Mouse (Mus musculus) liver, embryonic 11.5 days (tissue): ENCODE measurements around the gene Thbs3. TPM values are rescaled to one million over a fixed set of nuclear protein-coding genes. Genes with fewer than 3 reads are reported as not detected.

Experiments used
- ATAC-seq: fragments of 200-750 bp; cut with Nextera tagmentation; replicated peaks from 2 replicates; pipeline ENCODE4 v1.8.0; 2017; ENCODE audit warnings: moderate number of reproducible peaks, mild to moderate bottlenecking, moderate TSS enrichment, moderate library complexity; ENCODE audit not compliant: low FRiP score
- DNase-seq: peaks from one replicate; pipeline ENCODE4 v3.0.0-alpha.2; 2017; ENCODE audit warnings: low spot score
- H3K27ac ChIP-seq: fragments of 300-500 bp; sonication (generic); 2 replicates; pipeline ENCODE4 v1.5.1; 2014; ENCODE audit warnings: mild to moderate bottlenecking, low read depth, low read length, control low read depth
- H3K27me3 ChIP-seq: fragments of 300-500 bp; sonication (generic); replicated peaks from 2 replicates; pipeline ENCODE4 v1.6.1; 2014; ENCODE audit warnings: low read length, mixed read lengths; ENCODE audit not compliant: control insufficient read depth, insufficient read depth
- H3K36me3 ChIP-seq: fragments of 300-500 bp; sonication (generic); 2 replicates; pipeline ENCODE4 v1.6.1; 2014; ENCODE audit warnings: mild to moderate bottlenecking, low read length, moderate library complexity, mixed read lengths; ENCODE audit not compliant: control insufficient read depth, insufficient read depth
- H3K4me1 ChIP-seq: fragments of 300-500 bp; sonication (generic); replicated peaks from 2 replicates; pipeline ENCODE4 v1.6.1; 2014; ENCODE audit warnings: low read length, mixed read lengths; ENCODE audit not compliant: control insufficient read depth, insufficient read depth
- H3K4me2 ChIP-seq: fragments of 300-500 bp; sonication (generic); 2 replicates; pipeline ENCODE4 v1.6.1; 2014; ENCODE audit warnings: mild to moderate bottlenecking, control low read depth, moderate library complexity
- H3K4me3 ChIP-seq: fragments of 300-500 bp; sonication (generic); 2 replicates; pipeline ENCODE4 v1.5.1; 2014; ENCODE audit warnings: low read depth, low read length, control low read depth
- H3K9ac ChIP-seq: fragments of 300-500 bp; sonication (generic); 2 replicates; pipeline ENCODE4 v1.6.1; 2014; ENCODE audit warnings: low read depth, low read length, control low read depth
- H3K9me3 ChIP-seq: fragments of 300-500 bp; sonication (generic); 2 replicates; pipeline ENCODE4 v1.6.1; 2016; ENCODE audit warnings: low read length, inconsistent platforms, mixed read lengths; ENCODE audit not compliant: control insufficient read depth
- WGBS: fragments of 180-500 bp; shearing (Covaris S2); extraction: QIAGEN DNeasy Blood & Tissue Kit; methylation state at CpG from one replicate; pipeline ENCODE4 v1.1.7; 2014; 5-methylcytosine and 5-hydroxymethylcytosine counted together
- polyA plus RNA-seq: library from polyadenylated mRNA; unstranded; fragments of >200 nt; fragmentation: Nextera tagmentation; extraction: Ambion mirVana; gene quantifications from 2 replicates; pipeline ENCODE4 v1.2.1, GENCODE M21; 2014

Gene Thbs3
- polyA plus RNA-seq, 1 experiment from 2014 or later = 5.9 TPM

- H3K9ac ChIP-seq = no peak overlapping the region
- no peak for ATAC-seq
- DNase-seq = no peak
- no peak overlapping the region for H3K27ac ChIP-seq
- 78% methylated on average over 1 of the region's 1 CpGs for WGBS
- H3K4me3 ChIP-seq = no peak overlapping the region
- no peaks in the 10 kb centered on the region for H3K9me3 ChIP-seq
- no peaks in the 10 kb centered on the region for H3K36me3 ChIP-seq
- H3K27me3 ChIP-seq = no peaks in the 10 kb centered on the region; the same call in 1 of the 2 replicates
- peaks cover 18% of the 10 kb centered on the region for H3K4me1 ChIP-seq
- H3K4me2 ChIP-seq = no peak overlapping the region
These were observed 3.3 kb downstream of the Thbs3 start for GRCm38 (mm10) chr3:89218271-89218670.

GRCm38 (mm10) chr3:89219546-89219945, 4.6 kb downstream of the Thbs3 start:
- H3K27me3 ChIP-seq = no peaks in the 10 kb centered on the region; the same call in 1 of the 2 replicates

GRCm38 (mm10) chr3:89221167-89221566, 6.2 kb downstream of the Thbs3 start:
- Histone ChIP-seq H3K27ac (no peak overlapping the region), H3K36me3 (no peaks in the 10 kb centered on the region), H3K4me1 (peaks cover 6% of the 10 kb centered on the region), H3K4me2 (no peak overlapping the region), H3K9me3 (no peaks in the 10 kb centered on the region), H3K27me3 (peaks cover 13% of the 10 kb centered on the region), H3K4me3 (no peak overlapping the region), H3K9ac (no peak overlapping the region)
- ATAC-seq (no peak), DNase-seq (no peak)
- WGBS = 76% methylated on average over 5 of the region's 5 CpGs

More at GRCm38 (mm10) chr3:89219546-89219945, 4.6 kb downstream of the Thbs3 start:
- ATAC-seq = no peak
- no peak overlapping the region for H3K4me2 ChIP-seq
- no peak overlapping the region for H3K4me3 ChIP-seq
- 29% methylated on average over 8 of the region's 8 CpGs for WGBS
- H3K36me3 ChIP-seq = no peaks in the 10 kb centered on the region
- H3K9ac ChIP-seq = no peak overlapping the region
- H3K27ac ChIP-seq = 0 out of 2 replicates have a peak overlapping the region, but pooled peaks have one; percentile 16
- peaks cover 15% of the 10 kb centered on the region for H3K4me1 ChIP-seq
- no peaks in the 10 kb centered on the region for H3K9me3 ChIP-seq
- DNase-seq = no peak

- 71% methylated on average over 11 of the region's 11 CpGs for WGBS
These were observed 9.8 kb downstream of the Thbs3 start for GRCm38 (mm10) chr3:89224796-89225195.

GRCm38 (mm10) chr3:89225321-89225815, 10.4 kb downstream of the Thbs3 start:
- Histone ChIP-seq H3K27me3 (peaks cover 38% of the 10 kb centered on the region), H3K27ac (no peak overlapping the region), H3K9me3 (no peaks in the 10 kb centered on the region), H3K4me1 (peaks cover 27% of the 10 kb centered on the region), H3K4me3 (no peak overlapping the region), H3K36me3 (no peaks in the 10 kb centered on the region), H3K4me2 (no peak overlapping the region), H3K9ac (no peak overlapping the region)
- ATAC-seq (no peak), DNase-seq (no peak)
- whole genome bisulfite sequencing = 60% methylated on average over 12 of the region's 12 CpGs

More at GRCm38 (mm10) chr3:89224796-89225195, 9.8 kb downstream of the Thbs3 start:
- no peak for ATAC-seq
- H3K9me3 ChIP-seq = no peaks in the 10 kb centered on the region
- H3K27me3 ChIP-seq = peaks cover 37% of the 10 kb centered on the region
- H3K4me2 ChIP-seq = no peak overlapping the region
- no peak for DNase-seq
- H3K27ac ChIP-seq = no peak overlapping the region
- H3K4me3 ChIP-seq = no peak overlapping the region
- H3K36me3 ChIP-seq = no peaks in the 10 kb centered on the region
- peaks cover 27% of the 10 kb centered on the region for H3K4me1 ChIP-seq
- no peak overlapping the region for H3K9ac ChIP-seq

- DNase-seq (no peak), ATAC-seq (no peak)
- WGBS = 41% methylated on average over 4 of the region's 4 CpGs
- Histone ChIP-seq H3K27ac (no peak overlapping the region), H3K4me1 (peaks cover 27% of the 10 kb centered on the region), H3K9ac (no peak overlapping the region; the same call in 1 of the 2 replicates), H3K27me3 (peaks cover 38% of the 10 kb centered on the region), H3K36me3 (no peaks in the 10 kb centered on the region), H3K4me3 (no peak overlapping the region), H3K9me3 (no peaks in the 10 kb centered on the region), H3K4me2 (no peak overlapping the region)
These were observed 10.9 kb downstream of the Thbs3 start for GRCm38 (mm10) chr3:89225918-89226317.

GRCm38 (mm10) chr3:89226361-89226760, 11.4 kb downstream of the Thbs3 start:
- H3K36me3 ChIP-seq = no peaks in the 10 kb centered on the region
- no peak overlapping the region for H3K4me3 ChIP-seq
- H3K9ac ChIP-seq = no peak overlapping the region; the same call in 1 of the 2 replicates
- no peak for ATAC-seq
- WGBS = 35% methylated on average over 11 of the region's 11 CpGs
- peaks cover 27% of the 10 kb centered on the region for H3K4me1 ChIP-seq
- no peak overlapping the region for H3K27ac ChIP-seq
- no peak for DNase-seq
- no peaks in the 10 kb centered on the region for H3K9me3 ChIP-seq
- peak overlapping the region; percentile 69; the same call in 1 of the 2 replicates for H3K4me2 ChIP-seq
- peaks cover 38% of the 10 kb centered on the region for H3K27me3 ChIP-seq

GRCm38 (mm10) chr3:89226900-89227299, 11.9 kb downstream of the Thbs3 start, which contains the start of gene Mtx1:
TSS of gene Mtx1 (minus strand) at chr3:89227088.
- Histone ChIP-seq H3K27ac (no peak within 1 kb of the TSS), H3K9me3 (no peaks in the 10 kb centered on the region), H3K9ac (peak within 1 kb of the TSS; percentile 9; the same call in 1 of the 2 replicates), H3K4me2 (peak within 1 kb of the TSS; percentile 69), H3K4me1 (peaks cover 27% of the 10 kb centered on the region), H3K36me3 (no peaks in the 10 kb centered on the region), H3K27me3 (peaks cover 44% of the 10 kb centered on the region), H3K4me3 (peak within 1 kb of the TSS; percentile 45)
- WGBS = 10% methylated on average over 21 of the region's 21 CpGs
- DNase-seq = no peak
- ATAC-seq = no peak
